Mouse (Mus musculus) gastrocnemius, adult 8-10 months (tissue): Measurements from ENCODE around the gene Gria4. TPM values are rescaled to one million over a fixed set of nuclear protein-coding genes. Genes with fewer than 3 reads are reported as not detected.
A peak's percentile ranks its signal among the peaks of the same experiment; 100 is the strongest.
"Not testable (repeated sequence)": the region's sequence is repeated elsewhere in the genome, so short reads cannot be mapped to it uniquely, and the experiment has no call there.

Experiments
- DNase-seq, 2 experiments: peaks; one replicate each; pipeline ENCODE4 v3.0.0; 2022; ENCODE audit warnings: low spot score in 2 of 2
- total RNA-seq, 4 experiments: library from RNA; stranded (reverse); gene quantifications; 2 replicates each; pipeline ENCODE4 v1.2.4; 2022

The Gria4 gene
- total RNA-seq, 4 experiments from 2014 or later = 0.04 TPM; not detected in 3

GRCm38 (mm10) chr9:4573596-4573995 lies 222.4 kb downstream of the Gria4 start:
- DNase-seq = no peak

GRCm38 (mm10) chr9:4555415-4555959 lies 240.5 kb downstream of the Gria4 start:
- DNase-seq = no peak

GRCm38 (mm10) chr9:4539218-4539617 lies 256.8 kb downstream of the Gria4 start:
- no peak for DNase-seq

- DNase-seq = no peak
Observed at GRCm38 (mm10) chr9:4536514-4537150, 259.4 kb downstream of the Gria4 start.

- DNase-seq = no peak
Observed at GRCm38 (mm10) chr9:4514563-4514885, 281.5 kb downstream of the Gria4 start.

- no peak for DNase-seq
Observed at GRCm38 (mm10) chr9:4513796-4514562, 282.1 kb downstream of the Gria4 start.

- no peak for DNase-seq
Observed at GRCm38 (mm10) chr9:4506086-4506485, 289.9 kb downstream of the Gria4 start.

GRCm38 (mm10) chr9:4505087-4505486 lies 290.9 kb downstream of the Gria4 start:
- no peak for DNase-seq

- DNase-seq = no peak
Observed at GRCm38 (mm10) chr9:4486428-4486827, 309.6 kb downstream of the Gria4 start.

GRCm38 (mm10) chr9:4484502-4484901 lies 311.5 kb downstream of the Gria4 start:
- DNase-seq = no peak

GRCm38 (mm10) chr9:4470791-4471190 lies 325.2 kb downstream of the Gria4 start:
- no peak for DNase-seq

GRCm38 (mm10) chr9:4459456-4460070 lies 336.5 kb downstream of the Gria4 start:
- no peak for DNase-seq

- DNase-seq = no peak
Observed at GRCm38 (mm10) chr9:4458193-4458592, 337.8 kb downstream of the Gria4 start.

- DNase-seq = peak; percentile 7 to 33
Observed at GRCm38 (mm10) chr9:4457644-4458043, 338.4 kb downstream of the Gria4 start.

- no peak for DNase-seq
Observed at GRCm38 (mm10) chr9:4442908-4443307, 353.1 kb downstream of the Gria4 start.

GRCm38 (mm10) chr9:4400801-4401200 lies 395.2 kb downstream of the Gria4 start:
- not testable (repeated sequence) for DNase-seq

GRCm38 (mm10) chr9:4376640-4377120 lies 419.4 kb downstream of the Gria4 start:
- no peak for DNase-seq

GRCm38 (mm10) chr9:4375828-4376639 lies 420.0 kb downstream of the Gria4 start, which contains the start of gene Msantd4:
Msantd4 (plus strand) TSS chr9:4376562.
- peak; percentile 95 to 97 for DNase-seq
